Mouse (Mus musculus) fibroblast of lung, adult 2 months (primary cell): ENCODE data around the gene Pip4k2c.

Experiments used
- DNase-seq: peaks from one replicate; pipeline ENCODE4 v3.0.0-alpha.2; 2011; ENCODE audit warnings: low read depth

Pip4k2c gene

DNA sequence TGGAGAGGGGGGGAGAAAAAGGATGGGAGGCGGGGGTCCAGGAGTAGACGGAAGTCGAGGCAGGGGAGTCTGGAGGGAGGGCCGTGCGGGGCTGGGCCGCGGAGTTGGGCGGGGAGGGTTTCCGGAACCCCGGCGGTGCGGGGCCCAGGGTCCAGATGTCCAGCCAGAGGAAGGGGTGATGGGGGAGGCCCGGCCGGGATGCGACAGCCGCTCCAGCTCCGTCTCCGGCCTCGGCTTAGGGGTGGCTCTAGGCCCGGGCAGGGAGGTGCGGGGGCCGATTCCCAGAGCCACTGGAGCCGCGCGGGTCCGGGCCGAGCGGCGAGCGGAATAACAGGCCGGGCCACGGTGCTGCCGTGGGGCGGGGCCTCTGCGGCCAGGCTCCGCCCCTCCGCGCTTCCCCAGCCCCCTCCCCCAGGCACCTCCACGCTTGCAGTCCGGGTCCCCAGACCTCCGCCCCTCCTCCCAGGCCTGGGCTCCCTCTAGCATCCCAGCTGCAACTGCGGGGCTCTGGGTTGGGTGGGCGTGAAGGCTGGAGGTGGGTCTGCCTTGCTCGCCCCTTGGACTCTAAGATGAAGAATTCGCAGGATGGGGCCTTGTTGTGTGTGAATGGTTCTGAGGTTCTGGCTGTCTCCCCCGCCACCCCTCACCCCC lies 22.8 kb downstream of the Pip4k2c start:
- peak; percentile 51 for DNase-seq

DNA sequence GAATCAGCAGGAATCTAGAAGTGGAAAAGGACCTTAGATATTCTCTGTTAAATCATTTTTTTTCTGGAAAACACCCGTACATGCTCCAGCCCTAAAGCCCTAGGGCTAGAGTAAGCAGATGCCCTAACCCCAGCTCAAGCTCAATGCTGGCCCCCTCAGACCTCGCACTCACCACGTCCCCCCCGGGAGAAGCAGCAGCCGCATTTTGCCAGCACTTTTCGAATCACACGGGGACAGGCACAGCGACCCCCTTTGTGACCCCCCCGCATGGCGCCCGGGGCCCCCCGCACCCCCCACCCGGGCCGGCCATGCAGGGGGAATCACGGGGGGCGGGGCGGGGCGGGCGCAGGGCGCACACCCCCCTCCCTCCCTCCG lies 23.3 kb downstream of the Pip4k2c start:
- DNase-seq, result no peak

DNA sequence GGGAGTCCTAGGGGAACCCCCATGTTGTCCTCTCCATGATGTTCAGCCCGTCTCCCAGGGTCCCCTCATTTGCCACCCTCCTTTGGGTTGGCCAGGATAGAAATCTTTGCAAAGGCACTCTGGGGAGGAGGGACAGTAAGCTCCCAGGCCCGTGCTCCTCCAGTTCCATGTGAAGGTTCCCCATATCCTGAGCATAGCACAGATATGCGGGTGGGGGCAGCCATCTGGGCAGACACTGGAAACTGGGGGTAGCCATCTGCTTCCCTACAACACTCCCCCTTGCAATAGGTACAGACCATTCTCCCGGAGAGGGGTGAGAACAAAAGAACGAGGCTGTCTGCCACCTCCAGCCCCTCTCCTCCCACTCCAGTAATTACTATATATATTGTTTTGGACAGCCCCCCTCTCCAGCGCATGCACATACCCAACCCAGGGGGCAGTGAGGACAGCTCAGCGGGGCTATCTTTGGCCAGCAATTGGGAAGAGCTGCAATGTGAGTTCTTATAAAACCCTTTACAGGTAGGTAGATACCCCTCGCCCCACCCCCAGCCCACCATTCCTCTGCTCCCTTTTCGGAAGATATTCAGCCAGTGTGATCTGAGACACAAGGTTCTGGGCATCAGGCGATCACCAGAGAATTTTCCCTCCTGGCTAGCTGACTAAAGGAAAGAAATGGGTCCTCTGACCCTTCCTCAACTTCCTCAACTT lies 23.9 kb downstream of the Pip4k2c start:
- DNase-seq, result no peak

DNA sequence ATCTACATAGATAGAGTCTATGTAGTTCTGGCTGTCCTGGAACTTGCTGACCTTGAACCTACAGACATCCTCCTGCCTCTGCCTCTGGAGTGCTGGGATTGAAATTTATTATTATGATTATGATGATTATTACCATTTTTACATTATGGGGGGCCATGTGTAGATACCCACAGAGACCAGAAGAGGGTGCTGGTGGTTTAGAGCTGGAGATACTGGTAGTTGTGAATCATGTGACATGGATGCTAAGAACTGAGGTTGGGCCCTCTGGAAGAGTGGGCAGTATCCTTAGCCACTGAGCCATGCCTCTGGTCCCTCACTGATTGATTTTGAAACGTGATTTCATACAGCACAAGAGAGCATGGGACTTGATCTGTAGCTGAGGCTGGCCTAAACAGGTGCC lies 24.9 kb downstream of the Pip4k2c start:
- DNase-seq, result no peak

DNA sequence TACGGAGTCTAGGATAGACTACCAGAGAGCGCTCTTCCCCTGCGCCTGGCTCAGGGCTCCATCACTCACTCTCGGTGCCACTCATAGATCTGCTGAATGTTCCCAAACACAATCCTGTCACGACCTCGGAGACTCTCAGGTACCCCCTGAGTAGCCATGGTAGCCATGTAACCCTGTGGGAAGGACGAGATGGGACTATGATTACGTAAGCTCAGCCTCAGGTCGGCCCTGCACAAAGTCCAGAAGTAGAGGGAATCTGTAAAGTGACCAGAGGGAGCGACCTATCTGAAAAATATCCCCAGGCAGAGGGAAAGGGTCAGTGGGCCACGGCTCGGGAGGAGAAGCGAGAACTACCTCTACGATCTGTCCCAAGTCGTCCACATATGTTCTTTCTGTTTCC lies 25.9 kb downstream of the Pip4k2c start:
- no peak for DNase-seq

DNA sequence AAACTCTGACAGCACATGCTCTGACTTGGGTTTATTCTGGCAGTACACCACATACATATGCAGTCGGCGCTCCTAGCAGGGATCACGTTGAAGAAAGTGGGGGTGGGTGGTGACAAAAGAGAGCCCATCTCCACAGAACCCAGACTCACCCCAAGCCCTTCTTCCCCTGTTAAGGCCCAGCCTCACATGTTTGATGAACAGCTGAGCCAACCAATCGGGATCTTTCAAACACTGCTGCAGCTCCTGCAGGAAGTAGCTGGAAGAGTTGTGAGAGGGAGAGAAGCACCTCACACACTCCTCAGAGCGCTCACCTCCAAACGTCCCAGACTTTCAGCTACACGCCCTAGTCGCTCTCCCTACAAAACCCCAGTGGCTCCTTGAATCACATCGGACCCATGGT lies 26.3 kb downstream of the Pip4k2c start:
- no peak for DNase-seq

DNA sequence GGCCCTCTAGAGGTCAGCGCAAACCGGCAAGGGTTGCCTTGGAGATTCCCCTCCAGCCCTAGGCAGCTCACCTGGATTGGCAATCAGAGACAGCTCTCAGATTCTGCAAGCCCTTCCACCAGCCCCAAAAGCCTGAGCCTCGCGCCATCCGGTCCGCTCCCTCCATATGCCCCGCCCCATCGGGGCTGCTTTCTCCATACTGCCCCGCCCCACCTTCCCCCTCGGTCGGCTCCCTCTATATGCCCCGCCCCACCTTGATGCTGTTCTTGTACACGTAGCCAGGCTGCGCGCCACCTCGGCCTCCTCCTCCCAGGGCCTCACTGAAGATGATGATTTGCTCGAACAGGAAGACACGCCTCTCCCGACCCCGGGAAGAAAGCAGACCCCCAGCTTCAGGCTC lies 27.6 kb downstream of the Pip4k2c start:
- DNase-seq, result no peak

DNA sequence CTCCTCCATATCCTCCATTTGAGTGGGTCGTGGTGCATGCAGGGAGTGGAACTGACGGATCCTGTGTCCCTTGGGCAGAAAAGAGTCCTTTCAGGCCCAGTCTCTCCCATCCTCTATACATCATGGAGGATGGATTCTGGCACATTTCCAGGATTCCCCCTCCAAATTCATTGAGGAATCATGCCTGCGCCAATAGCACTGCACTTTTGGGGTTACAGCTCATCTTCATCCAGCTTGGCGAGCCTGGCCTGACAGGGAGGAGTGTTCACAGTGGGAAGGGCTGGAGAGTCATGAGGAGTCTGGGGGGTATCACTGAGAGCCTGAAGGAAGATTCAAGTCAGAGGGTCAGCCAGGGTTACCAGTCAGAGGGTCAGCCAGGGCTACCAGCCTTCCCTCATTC lies 28.8 kb downstream of the Pip4k2c start:
- DNase-seq, result no peak

DNA sequence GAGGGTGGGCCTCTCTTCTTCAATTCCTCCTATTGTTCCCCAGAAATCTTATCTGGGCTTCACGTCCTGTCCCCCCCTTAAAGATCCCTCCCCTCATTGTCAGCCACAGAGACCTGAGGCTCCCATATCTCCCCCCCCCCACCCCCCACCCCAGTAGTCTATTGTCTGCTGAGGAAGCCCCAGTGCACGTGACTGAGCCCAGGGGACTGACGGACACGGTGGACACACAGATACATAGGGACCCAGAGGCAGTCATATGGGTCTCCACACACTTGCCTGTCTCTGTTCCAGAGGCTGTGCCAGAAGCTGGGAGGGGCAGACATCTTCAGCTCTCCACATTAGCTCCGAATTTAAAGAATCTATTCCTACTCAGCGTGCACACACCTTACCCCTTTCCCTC lies 29.8 kb downstream of the Pip4k2c start:
- no peak for DNase-seq

DNA sequence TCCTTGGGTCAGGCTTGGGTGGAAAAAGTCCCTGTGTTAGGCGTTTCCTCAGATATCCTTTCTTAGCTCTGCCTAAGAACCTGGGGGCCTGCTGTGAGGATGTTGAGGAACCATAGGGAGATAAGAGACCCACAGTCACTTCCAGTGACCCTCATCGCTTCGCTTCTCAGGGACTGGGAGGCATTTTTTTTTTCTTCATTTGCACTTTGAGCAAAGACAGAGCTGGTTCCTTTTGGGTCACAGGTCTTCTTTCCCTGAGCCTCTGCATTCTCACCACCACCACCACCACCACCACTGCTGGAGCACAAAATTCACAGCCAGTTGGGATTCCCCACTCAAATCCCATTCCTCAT lies 30.7 kb downstream of the Pip4k2c start:
- no peak for DNase-seq

DNA sequence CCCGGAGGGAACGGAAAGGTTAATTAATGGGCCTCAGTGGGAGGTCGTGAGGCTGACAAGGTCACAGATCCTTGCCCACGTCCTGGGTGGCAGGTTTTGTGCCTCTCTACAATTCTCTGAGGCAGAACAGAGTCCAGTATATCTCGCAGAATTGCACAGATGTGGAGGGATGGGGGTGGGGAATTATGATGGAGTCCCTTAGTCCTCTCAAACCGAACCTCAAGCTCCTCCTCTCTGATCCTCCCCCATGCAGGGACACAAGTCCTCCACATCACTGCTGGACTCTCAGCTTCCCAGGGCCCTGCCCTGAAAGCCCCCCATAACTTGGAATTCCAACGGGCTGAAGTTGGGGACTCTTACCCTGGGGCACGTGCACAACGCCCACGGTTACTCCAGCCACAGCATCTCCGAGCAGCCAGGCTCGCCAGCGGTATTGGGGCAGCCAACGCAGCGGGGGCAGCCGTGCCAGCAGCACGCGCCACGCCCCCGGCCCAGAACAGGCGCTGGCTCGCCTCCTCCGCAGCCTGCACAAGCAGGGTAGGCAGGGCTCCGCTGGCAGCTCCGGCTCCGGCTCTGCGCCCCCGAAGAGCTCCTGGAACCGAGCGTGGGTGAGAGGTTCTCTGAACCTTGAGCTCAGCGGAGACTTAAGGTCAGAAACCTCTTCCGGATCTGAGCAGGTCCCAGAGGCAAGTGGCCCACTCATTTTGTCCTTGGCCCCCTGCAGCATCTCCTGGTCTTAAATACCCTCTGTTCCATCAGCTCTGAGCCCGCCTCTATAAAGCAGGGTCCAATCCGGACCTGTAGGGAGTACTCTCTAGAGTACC lies 31.3 kb downstream of the Pip4k2c start, which contains the start of gene Slc26a10:
Gene Slc26a10 (minus strand): TSS at position 775 of the 824 bp plus-strand sequence.
- no peak for DNase-seq

DNA sequence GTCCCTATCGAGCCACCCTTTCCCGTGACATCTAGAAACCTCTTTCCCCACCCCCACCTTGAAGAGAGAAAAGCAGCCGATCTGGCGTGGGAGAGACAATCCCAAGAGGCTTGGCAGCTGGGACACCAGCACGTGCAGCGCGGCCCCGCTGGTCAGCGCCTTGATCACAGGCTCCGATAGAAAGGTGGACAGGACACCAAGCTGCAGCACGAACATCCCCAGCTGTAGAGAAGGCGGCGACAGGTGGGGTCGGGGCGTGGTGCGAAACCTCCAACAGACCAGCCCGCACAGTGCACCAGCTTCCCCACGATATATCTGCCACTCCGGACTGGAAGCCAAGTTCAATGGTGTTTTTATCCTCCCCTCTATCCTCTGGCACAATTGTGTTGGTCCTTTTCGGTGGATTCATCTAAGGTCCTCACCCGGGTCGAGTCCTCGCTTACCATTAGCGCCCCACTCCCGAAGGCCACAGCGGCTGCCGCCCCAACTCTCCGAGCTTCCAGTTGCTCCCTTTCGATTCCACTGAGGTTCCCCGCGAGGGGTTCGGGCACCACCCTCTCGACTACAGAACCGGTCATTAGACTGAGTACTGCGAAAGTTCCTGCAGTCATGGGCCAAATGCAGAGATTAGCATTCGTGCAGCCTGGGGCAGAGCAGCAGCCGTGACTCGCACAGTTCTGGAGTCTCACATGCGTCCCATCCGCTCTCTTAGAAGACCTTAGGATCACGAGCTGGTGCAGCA lies 32.9 kb downstream of the Pip4k2c start:
- DNase-seq, result no peak

DNA sequence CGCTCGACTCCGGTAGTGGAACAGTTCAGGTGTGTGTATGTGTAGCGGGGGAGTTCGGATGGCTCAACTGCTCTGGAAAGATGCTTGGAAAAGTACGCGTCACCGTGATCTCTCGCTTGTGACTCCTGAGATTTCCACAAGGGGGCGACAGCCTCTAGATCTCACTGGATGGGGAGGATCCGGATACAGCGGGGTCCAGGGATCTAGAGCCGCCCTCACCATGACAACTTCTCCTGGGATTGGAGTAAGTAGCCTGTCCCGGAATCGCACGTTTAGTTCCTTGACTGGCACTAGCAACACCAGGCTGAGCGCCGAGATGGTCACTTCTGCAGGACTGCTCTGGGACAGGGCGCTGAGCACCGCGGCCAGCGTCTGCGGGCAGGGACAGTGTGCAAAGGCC lies 33.7 kb downstream of the Pip4k2c start:
- peak; percentile 56 for DNase-seq

DNA sequence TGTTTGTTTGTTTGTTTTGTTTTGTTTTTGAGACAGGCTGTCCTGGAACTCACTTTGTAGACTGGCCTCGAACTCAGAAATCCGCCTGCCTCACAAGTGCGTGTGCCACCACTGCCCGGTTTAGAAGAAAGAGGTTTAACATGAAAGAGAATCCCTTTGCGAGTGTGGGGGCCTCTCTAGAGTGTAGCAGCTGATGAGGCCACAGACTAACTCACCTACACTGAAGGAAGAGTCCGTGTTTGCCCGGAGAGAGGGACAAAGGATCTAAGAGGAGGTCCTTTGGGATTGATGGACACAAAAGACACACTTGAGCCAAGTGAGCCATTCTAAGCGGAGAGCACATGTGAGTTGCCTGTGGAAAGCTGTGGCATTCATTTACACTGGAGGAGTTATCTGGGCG lies 34.1 kb downstream of the Pip4k2c start:
- no peak for DNase-seq

DNA sequence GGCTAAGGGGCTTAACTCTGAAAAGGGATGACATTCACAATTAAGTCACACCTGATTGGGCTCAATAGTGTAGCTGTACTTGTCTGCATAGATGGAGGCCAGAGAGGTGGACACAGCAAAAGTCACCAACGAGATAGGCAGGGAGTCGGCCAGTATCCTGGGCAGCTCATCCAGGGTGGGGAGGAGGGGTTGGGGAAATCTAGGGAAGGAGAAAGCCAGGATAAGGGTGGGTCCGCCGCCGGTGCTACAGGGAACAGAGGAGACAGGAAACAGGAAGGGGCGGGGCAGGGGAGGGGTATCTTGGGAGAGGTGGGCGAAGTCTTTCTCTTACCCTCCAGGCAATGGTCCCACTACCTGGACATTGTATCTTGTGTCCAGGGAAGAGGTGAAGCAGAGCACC lies 34.6 kb downstream of the Pip4k2c start:
- no peak for DNase-seq

DNA sequence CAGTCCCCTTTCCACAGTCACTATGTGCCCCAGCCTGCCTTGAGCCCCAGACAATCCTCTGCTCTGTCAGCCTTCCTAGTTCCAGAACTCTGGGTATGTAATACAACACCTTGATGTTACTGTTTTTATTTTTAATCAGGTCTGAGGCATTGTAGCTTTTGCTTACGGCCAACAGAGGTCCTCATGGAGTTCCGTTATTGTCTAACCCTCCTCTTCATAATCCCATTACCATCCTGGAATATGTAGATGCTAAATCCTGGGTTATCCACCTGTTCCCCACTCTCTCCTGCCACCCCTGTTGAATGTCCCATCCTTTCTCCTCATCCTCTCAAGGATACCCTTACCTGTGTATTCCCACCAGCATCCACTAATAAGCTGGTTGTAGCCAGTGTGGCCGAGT lies 35.2 kb downstream of the Pip4k2c start:
- no peak for DNase-seq

DNA sequence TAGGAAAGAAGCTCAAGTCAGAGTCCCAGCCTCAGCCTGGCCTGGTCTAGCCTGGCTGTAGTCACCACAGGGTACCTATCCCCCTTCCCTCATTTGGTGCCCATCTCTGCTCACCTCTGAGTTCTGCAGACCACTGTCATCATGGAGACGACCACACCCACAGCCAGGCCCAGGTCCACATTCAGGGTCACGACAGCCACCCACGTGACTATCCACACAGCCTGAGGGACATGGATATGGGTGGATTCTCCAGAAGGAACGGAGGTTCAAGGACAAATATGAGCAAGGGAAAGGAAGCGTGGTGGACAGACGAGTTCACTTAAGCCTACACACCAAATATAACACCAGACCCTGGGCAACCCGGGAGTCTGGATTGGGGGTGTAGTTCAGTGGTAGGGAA lies 37.2 kb downstream of the Pip4k2c start:
- no peak for DNase-seq

DNA sequence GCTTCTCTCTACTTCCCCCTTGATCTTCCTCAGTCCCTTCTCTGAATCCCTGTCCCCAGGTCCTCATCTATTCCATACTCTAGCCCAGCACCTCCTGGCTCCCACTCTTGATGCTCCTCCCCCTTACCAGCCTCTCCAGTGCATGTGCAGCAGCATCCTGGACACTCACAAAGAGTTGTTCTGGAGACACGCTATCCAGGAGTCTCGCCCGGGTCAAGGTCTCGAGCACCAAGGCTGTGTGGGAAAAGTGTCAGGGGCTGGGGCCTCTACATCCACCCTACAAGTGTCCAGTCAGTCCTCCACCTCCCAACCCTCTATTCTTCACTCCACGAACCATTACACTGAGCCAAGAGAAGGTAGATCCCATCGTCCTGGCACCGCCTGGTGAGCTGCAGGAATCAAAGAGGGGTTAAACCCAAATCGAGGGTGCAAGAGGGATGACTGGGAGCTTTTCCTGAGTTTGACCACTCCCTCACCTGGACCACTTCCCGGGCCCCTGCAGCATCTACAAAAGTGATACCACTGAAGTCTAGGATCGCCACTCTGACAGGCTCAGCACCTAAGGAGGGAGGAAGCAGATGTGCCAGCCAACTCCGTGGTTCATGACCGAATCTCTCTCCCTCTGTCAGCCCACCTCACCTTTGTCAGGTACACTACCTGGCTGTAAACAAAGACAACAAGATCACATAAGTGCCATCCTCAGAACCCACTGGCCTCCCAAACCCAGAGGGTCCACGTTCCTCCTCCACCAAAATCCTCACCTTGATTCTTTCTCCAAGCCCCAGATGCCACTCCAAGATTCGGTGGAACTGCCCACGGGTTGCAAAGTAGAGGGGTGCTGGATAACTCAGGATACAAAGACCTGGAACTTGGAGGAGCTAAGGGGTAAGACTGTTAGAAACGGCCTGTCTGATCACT lies 38.0 kb downstream of the Pip4k2c start:
- DNase-seq, result no peak

DNA sequence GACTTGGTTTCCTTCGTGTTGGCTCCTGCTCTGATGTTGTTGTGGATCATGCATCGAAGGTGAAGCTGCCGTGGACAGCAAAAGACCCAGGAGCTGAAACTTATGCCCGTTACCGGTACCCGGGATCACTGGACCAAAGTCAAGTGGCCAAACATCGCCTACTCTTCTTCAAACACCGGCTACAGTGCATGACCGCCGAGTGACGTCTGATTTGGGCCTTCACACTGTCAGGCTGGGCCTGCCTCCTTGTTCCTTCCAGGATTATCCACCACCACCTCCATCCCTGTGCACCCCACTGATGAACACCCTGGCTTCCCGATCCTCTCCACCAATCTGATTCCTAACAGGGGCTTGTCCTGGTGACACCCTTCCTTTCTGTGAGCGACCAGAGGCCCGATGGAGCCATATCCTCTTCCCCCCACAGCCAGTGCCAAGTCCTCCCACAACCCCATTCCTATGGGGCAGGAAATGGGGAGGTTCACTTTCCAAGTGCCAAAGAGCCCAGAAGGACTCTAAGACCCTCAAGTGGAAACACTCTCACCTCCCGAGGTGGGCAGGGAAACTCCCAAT lies 39.7 kb downstream of the Pip4k2c start:
- DNase-seq, result no peak

DNA sequence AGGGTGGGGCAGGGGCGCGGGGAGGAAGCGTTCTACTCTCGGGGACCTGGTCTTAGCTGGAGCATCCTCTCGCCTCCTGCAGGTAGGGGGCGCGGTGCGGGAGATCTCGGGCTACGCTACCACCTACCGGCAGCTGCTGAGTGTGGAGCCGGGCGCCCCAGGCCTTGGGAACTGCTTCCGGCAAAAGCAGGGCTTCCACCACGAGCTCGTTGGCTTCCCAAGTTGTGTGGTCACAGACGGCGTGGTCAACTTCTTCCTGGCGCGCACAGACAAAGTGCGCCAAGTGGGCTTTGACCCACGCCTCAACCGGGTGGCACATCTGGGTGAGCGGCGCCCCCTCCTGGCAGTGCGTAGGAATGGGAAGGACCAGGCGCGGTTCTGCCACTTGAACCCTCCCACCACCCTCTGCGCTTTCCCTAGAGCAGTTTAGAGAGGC lies 40.5 kb downstream of the Pip4k2c start:
- peak; percentile 49 for DNase-seq

DNA sequence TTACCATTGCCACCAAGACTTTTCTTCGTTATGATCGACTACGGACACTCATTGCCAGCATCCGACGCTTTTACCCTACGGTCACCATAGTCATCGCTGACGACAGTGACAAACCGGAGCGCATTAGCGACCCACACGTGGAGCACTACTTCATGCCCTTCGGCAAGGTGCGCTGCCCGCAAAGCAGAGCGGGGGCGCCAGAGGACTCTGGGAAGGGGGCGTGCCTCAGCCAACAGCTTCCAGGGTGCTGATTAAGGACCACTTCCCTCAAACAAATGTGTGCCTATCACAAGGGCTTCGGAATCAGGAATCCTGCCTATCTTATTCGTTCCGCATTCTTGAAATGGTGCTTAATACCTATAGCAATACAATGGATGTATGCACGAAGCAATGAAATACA lies 41.4 kb downstream of the Pip4k2c start:
- no peak for DNase-seq
